Mouse (Mus musculus) inflammation-experienced regulatory T-cells, adult 6 months (primary cell): Measurements from ENCODE around the gene Uba1. TPM values are rescaled to one million over a fixed set of nuclear protein-coding genes. Genes with fewer than 3 reads are reported as not detected.
"Not testable (repeated sequence)": the region's sequence is repeated elsewhere in the genome, so short reads cannot be mapped to it uniquely, and the experiment has no call there.

Experiments
- ATAC-seq: one replicate; pipeline ENCODE4 v1.8.0; 2017
- polyA plus RNA-seq, 3 experiments: library from polyadenylated mRNA; unstranded; fragments of 100-300 nt; shearing (Covaris generic); gene quantifications; one replicate each; pipeline ENCODE4 v1.2.1; 2017

Gene Uba1
- polyA plus RNA-seq, 3 experiments from 2014 or later = 106 to 132 (median 118) TPM

DNA sequence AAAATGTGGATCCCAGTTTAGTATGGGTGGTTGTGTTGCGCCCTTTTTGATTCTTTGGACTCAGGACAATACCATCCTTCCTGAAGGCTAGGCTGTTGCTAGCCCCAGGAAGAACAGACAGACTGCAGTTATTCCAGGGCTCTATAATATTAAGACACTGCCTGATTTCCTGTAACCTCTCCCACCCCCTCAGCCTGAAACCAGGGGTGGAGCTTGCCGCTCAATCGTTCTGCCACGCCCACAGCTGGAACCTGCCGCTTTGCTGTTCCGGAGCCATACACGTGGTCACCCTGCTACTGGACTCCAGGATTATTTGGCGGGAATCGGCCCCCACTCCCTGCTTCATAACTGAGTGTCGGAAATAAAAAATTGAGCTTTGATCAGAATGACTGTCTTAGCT is 71.9 kb downstream of the Uba1 start:
- not testable (repeated sequence) for ATAC-seq

Other genes starting within 250 kb of the Uba1 start
- gene Jade3, start 232.6 kb upstream of the Uba1 start, polyA plus RNA-seq = 1 to 10 TPM; 1.1 to 1.6 (median 1.4) TPM
- not detected for gene Rgn, start 108.5 kb upstream of the Uba1 start, polyA plus RNA-seq
- 10 to 100 TPM; 38.3 to 45.6 (median 42.8) TPM for gene Rbm10, start 40.8 kb upstream of the Uba1 start, polyA plus RNA-seq
- gene Ndufb11, start 40.7 kb upstream of the Uba1 start, polyA plus RNA-seq = 100 to 1,000 TPM; 246 to 261 (median 246) TPM
- gene Cdk16, start 29.6 kb downstream of the Uba1 start, polyA plus RNA-seq = 10 to 100 TPM in 2 of 3 experiments, 1 to 10 TPM in 1; 5.6 to 14.2 (median 13.1) TPM
- gene Usp11, start 45.6 kb downstream of the Uba1 start, polyA plus RNA-seq = 10 to 100 TPM in 2 of 3 experiments, 1 to 10 TPM in 1; 6.5 to 21.8 (median 12.9) TPM
- gene Araf, start 139.5 kb downstream of the Uba1 start, polyA plus RNA-seq = 100 to 1,000 TPM in 2 of 3 experiments, 10 to 100 TPM in 1; 99.1 to 180 (median 137) TPM
- gene Timp1, start 211.8 kb downstream of the Uba1 start, polyA plus RNA-seq = not detected